Mouse (Mus musculus) naive thymus-derived CD4-positive, alpha-beta T cell, adult 5 months (primary cell): ENCODE measurements around the gene Vmn1r215. TPM values are rescaled to one million over a fixed set of nuclear protein-coding genes. Genes with fewer than 3 reads are reported as not detected.

ENCODE experiments used
- polyA plus RNA-seq: library from polyadenylated mRNA; unstranded; fragments of 100-300 nt; shearing (Covaris generic); gene quantifications from one replicate; pipeline ENCODE4 v1.2.1, GENCODE M21; 2017

Gene Vmn1r215
- not detected for polyA plus RNA-seq

GRCm38 (mm10) chr13:23067725-23068124 is at the start of gene Vmn1r215:
TSS of gene Vmn1r215 (plus strand) at chr13:23068025.

GRCm38 (mm10) chr13:23030118-23030517 is 37.7 kb upstream of the Vmn1r215 start, which contains the start of gene Vmn1r214:
TSS of gene Vmn1r214 (plus strand) at chr13:23030418.

GRCm38 (mm10) chr13:23118126-23118525 is 50.3 kb downstream of the Vmn1r215 start, which contains the start of gene Vmn1r217:
TSS of gene Vmn1r217 (minus strand) at chr13:23118226.

Other genes starting within 250 kb of the Vmn1r215 start
- gene Vmn1r210, start 236.7 kb upstream of the Vmn1r215 start, polyA plus RNA-seq = 0.15 TPM
- not detected for gene Vmn1r211, start 210.5 kb upstream of the Vmn1r215 start, polyA plus RNA-seq
- gene Vmn1r212, start 183.8 kb upstream of the Vmn1r215 start, polyA plus RNA-seq = not detected
- gene Vmn1r213, start 60.4 kb upstream of the Vmn1r215 start, polyA plus RNA-seq = not detected
- gene Vmn1r214, start 37.6 kb upstream of the Vmn1r215 start, polyA plus RNA-seq = not detected
- gene Vmn1r217, start 50.2 kb downstream of the Vmn1r215 start, polyA plus RNA-seq = not detected
- gene Vmn1r218, start 65.1 kb downstream of the Vmn1r215 start, polyA plus RNA-seq = not detected
- not detected for gene Vmn1r219, start 91.3 kb downstream of the Vmn1r215 start, polyA plus RNA-seq
- gene Vmn1r220, start 120.0 kb downstream of the Vmn1r215 start, polyA plus RNA-seq = 0.05 TPM
- gene Vmn1r221, start 146.1 kb downstream of the Vmn1r215 start, polyA plus RNA-seq = not detected
- not detected for gene Vmn1r222, start 167.9 kb downstream of the Vmn1r215 start, polyA plus RNA-seq
- gene Vmn1r223, start 179.1 kb downstream of the Vmn1r215 start, polyA plus RNA-seq = not detected